Mouse (Mus musculus) erythroblast, embryonic 14.5 days (primary cell): ENCODE measurements around the gene 4930556J24Rik.

Source experiments
- GATA1 ChIP-seq: IDR thresholded peaks from 2 replicates; pipeline ENCODE4 v1.6.1; 2012; ENCODE audit warnings: low read length, inconsistent platforms, mixed read lengths
- TAL1 ChIP-seq: IDR thresholded peaks from 3 replicates; pipeline ENCODE4 v1.6.1; 2012; ENCODE audit warnings: low read length, inconsistent platforms, mixed read lengths

- TF ChIP-seq TAL1, result no peak
- TF ChIP-seq GATA1, result no peak
Measured at GRCm38 (mm10) chr11:3931511-3932211, 44.9 kb downstream of the 4930556J24Rik start, which contains the start of gene Tcn2.
